Mouse (Mus musculus) midbrain, postnatal 0 days (tissue): ENCODE measurements around the gene Hist1h1t. TPM values are rescaled to one million over a fixed set of nuclear protein-coding genes. Genes with fewer than 3 reads are reported as not detected.

Experiments
- ATAC-seq: fragments of 200-750 bp; cut with Nextera tagmentation; 2 replicates; pipeline ENCODE4 v1.8.0; 2017; ENCODE audit warnings: moderate number of reproducible peaks, mild to moderate bottlenecking, moderate TSS enrichment, moderate library complexity; ENCODE audit not compliant: low FRiP score
- DNase-seq: peaks from one replicate; pipeline ENCODE4 v3.0.0-alpha.2; 2015; ENCODE audit warnings: low spot score
- H3K27ac ChIP-seq: fragments of 300-500 bp; sonication (generic); 2 replicates; pipeline ENCODE4 v1.5.1; 2014; ENCODE audit warnings: low read depth, mild to moderate bottlenecking, low read length, mixed read lengths
- H3K27me3 ChIP-seq: fragments of 300-500 bp; sonication (generic); 2 replicates; pipeline ENCODE4 v1.6.1; 2014; ENCODE audit warnings: low read length, control low read depth, mixed read lengths; ENCODE audit not compliant: insufficient read depth
- H3K36me3 ChIP-seq: fragments of 300-500 bp; sonication (generic); 2 replicates; pipeline ENCODE4 v1.6.1; 2014; ENCODE audit warnings: low read length, control low read depth, mixed read lengths; ENCODE audit not compliant: insufficient read depth
- H3K4me1 ChIP-seq: fragments of 300-500 bp; sonication (generic); 2 replicates; pipeline ENCODE4 v1.6.1; 2014; ENCODE audit warnings: mild to moderate bottlenecking, control low read depth, antibody characterized with exemption, low read length, mixed read lengths; ENCODE audit not compliant: insufficient read depth
- H3K4me2 ChIP-seq: fragments of 300-500 bp; sonication (generic); 2 replicates; pipeline ENCODE4 v1.6.1; 2014; ENCODE audit warnings: low read depth, mild to moderate bottlenecking, low read length, mixed read lengths; ENCODE audit not compliant: poor library complexity, severe bottlenecking
- H3K4me3 ChIP-seq: fragments of 300-500 bp; sonication (generic); 2 replicates; pipeline ENCODE4 v1.5.1; 2014; ENCODE audit warnings: low read depth, mild to moderate bottlenecking, low read length, moderate library complexity
- H3K9ac ChIP-seq: fragments of 300-500 bp; sonication (generic); replicated peaks from 2 replicates; pipeline ENCODE4 v1.6.1; 2014; ENCODE audit warnings: mild to moderate bottlenecking, low read length, moderate library complexity, mixed read lengths; ENCODE audit not compliant: poor library complexity, severe bottlenecking
- H3K9me3 ChIP-seq: fragments of 300-500 bp; sonication (generic); 2 replicates; pipeline ENCODE4 v1.6.1; 2016; ENCODE audit warnings: low read length, control low read depth
- CTCF ChIP-seq: IDR thresholded peaks from 2 replicates; pipeline ENCODE4 v1.5.1; 2016; ENCODE audit warnings: antibody characterized with exemption, mild to moderate bottlenecking
- WGBS: fragments of 180-500 bp; shearing (Covaris S2); extraction: QIAGEN DNeasy Blood & Tissue Kit; methylation state at CpG from one replicate; pipeline ENCODE4 v1.1.7; 2014; 5-methylcytosine and 5-hydroxymethylcytosine counted together
- polyA plus RNA-seq: library from polyadenylated mRNA; unstranded; fragments of >200 nt; fragmentation: Nextera tagmentation; extraction: Ambion mirVana; gene quantifications from 2 replicates; pipeline ENCODE4 v1.2.1, GENCODE M21; 2015
- total RNA-seq: library from RNA; depleted of rRNA; stranded (reverse); fragments of >200 nt; gene quantifications from 2 replicates; pipeline ENCODE4 v1.2.3, GENCODE M21; 2014

Hist1h1t gene
- total and polyA plus RNA-seq, 2 experiments from 2014 or later: 0.93 TPM; not detected in 1

DNA sequence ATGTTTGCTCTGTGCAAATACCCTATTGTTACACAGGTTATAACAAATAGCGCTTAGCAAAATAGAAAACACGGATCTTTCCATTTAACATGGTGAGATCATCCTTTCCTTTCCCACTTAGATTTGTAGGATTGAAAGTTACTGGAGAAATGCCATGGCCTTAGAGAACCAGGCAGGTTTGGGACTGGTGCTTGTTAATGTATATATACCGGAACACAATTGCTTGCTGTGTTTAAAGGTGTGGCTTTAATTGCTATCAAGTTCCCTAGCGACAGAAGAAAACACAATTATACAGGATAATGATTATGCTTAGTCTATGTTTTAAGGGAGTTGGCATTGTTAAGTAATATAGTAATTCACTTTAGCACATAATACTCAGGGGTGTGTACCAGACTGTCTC lies 8.4 kb upstream of the Hist1h1t start:
- DNase-seq: no peak
- no peak for TF ChIP-seq CTCF

DNA sequence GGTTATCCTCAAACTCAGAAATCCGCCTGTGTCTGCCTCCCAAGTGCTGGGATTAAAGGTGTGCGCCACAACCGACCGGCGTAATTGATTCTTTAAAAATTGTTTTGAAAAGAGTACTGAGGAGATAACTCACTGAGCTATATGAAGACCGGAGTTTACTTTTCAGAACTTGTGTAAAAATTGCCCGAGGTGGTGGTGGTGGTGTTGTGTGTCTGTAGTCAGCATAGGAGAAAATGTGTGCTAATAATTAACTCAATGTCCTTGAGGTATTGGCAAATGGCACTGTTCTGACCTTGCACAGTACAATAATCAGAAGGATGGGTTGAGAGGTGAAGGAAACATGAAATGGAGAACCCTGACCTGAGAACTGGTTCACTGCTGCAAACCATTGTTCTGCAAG lies 7.7 kb upstream of the Hist1h1t start:
- Histone ChIP-seq H3K27ac (no peak overlapping the region), H3K27me3 (no peaks in the 10 kb centered on the region), H3K36me3 (no peaks in the 10 kb centered on the region), H3K4me1 (peaks cover 8% of the 10 kb centered on the region; the same call in 1 of the 2 replicates), H3K9me3 (no peaks in the 10 kb centered on the region), H3K4me3 (no peak overlapping the region), H3K4me2 (no peak overlapping the region), H3K9ac (no peak overlapping the region)
- ATAC-seq (no peak), DNase-seq (no peak)
- WGBS: 93% methylated on average over 7 of the region's 7 CpGs
- TF ChIP-seq CTCF: no peak

More for the DNA sequence above, 8.4 kb upstream of the Hist1h1t start:
- H3K27me3 ChIP-seq: no peaks in the 10 kb centered on the region
- H3K4me3 ChIP-seq: no peak overlapping the region
- H3K4me1 ChIP-seq: peaks cover 10% of the 10 kb centered on the region; the same call in 1 of the 2 replicates
- WGBS: 89% methylated on average over 4 of the region's 4 CpGs
- H3K4me2 ChIP-seq: no peak overlapping the region
- H3K9me3 ChIP-seq: no peaks in the 10 kb centered on the region
- H3K9ac ChIP-seq: no peak overlapping the region
- ATAC-seq: no peak
- H3K36me3 ChIP-seq: no peaks in the 10 kb centered on the region
- H3K27ac ChIP-seq: no peak overlapping the region

DNA sequence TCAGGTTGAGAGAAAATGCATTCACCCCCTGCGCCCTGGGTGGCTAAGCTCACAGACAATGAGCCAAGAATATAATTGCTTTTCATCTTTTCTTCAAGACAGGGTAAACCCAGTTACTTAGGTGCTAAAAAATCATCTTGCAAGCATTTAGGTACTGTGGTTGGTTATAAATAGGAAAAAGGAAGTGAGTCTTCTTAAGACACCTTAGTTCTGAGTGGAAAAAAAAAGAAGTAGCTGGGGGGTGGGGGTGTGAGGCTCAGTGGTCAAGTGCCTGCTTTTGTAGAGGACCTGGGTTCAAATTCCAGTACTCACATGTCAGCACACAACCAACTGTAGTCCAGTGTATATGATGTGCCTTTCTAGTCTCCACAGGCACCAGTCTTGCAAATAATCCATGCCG lies 6.7 kb upstream of the Hist1h1t start:
- H3K4me2 ChIP-seq: no peak overlapping the region
- no peak for TF ChIP-seq CTCF
- WGBS: 96% methylated on average over 2 of the region's 2 CpGs

DNA sequence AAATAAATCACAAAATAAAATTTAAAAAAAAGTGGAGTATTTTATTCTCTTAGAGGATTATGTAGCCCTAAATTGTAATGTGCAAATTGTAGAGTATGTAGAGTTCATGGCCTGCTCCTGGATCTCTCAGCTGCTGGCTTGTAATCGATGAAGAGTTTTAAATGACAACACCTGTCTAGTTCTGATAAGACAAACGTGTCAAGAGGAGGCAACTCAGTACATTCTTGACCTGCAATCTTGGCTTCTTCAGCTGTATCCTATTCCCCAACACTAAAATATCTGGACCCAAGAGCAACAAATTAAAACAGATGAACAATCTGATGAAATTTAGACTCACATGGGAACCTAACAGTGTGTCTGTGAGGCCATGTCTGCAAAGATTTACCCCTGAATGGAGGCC lies 6.2 kb upstream of the Hist1h1t start:
- DNase-seq (no peak), ATAC-seq (no peak)
- no peaks in the 10 kb centered on the region for H3K36me3 ChIP-seq
- no peaks in the 10 kb centered on the region for H3K27me3 ChIP-seq
- no peaks in the 10 kb centered on the region for H3K9me3 ChIP-seq
- 86% methylated on average over 2 of the region's 2 CpGs for WGBS
- no peak overlapping the region for H3K9ac ChIP-seq
- H3K4me1 ChIP-seq: peaks cover 5% of the 10 kb centered on the region; the same call in 1 of the 2 replicates
- no peak for TF ChIP-seq CTCF
- no peak overlapping the region for H3K27ac ChIP-seq
- H3K4me3 ChIP-seq: no peak overlapping the region
- no peak overlapping the region for H3K4me2 ChIP-seq

More for the DNA sequence above, 6.7 kb upstream of the Hist1h1t start:
- no peaks in the 10 kb centered on the region for H3K9me3 ChIP-seq
- H3K9ac ChIP-seq: no peak overlapping the region
- peaks cover 5% of the 10 kb centered on the region; the same call in 1 of the 2 replicates for H3K4me1 ChIP-seq
- H3K4me3 ChIP-seq: no peak overlapping the region
- H3K36me3 ChIP-seq: no peaks in the 10 kb centered on the region
- ATAC-seq: no peak
- DNase-seq: no peak
- no peaks in the 10 kb centered on the region for H3K27me3 ChIP-seq
- H3K27ac ChIP-seq: no peak overlapping the region

DNA sequence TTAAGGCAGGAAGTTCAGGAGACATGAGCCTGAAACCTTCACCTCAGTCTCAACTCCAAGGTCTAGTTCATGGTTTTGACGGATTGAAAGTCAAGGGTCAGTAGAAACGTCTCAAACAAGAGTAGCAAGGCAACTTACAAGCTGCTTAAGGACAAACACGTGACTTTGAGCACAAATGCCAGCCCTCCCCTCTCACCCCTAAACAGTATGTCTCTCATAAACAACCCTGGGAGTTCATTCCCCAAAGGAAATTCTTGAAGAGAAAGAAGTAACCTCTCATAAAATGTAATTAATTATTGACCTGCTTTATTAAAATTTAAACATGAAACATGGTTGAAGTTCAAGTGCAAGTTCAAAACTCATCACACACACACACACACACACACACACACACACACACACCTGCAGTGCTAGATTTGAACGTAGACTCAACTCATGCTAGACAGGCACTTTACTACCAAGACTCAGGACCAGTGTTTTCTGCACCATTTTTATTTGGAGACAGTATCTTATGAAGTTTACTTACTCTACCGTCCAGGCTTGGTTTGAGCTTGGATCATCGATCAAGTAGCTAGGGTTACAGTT lies 1.7 kb upstream of the Hist1h1t start:
- no peak for ATAC-seq
- DNase-seq: no peak
- no peak overlapping the region for H3K4me2 ChIP-seq
- TF ChIP-seq CTCF: no peak
- no peak overlapping the region for H3K27ac ChIP-seq
- WGBS: 83% methylated on average over 6 of the region's 6 CpGs
- H3K9me3 ChIP-seq: no peaks in the 10 kb centered on the region
- H3K27me3 ChIP-seq: no peaks in the 10 kb centered on the region
- H3K4me3 ChIP-seq: no peak overlapping the region
- H3K4me1 ChIP-seq: no peaks in the 10 kb centered on the region
- H3K36me3 ChIP-seq: no peaks in the 10 kb centered on the region
- no peak overlapping the region for H3K9ac ChIP-seq

DNA sequence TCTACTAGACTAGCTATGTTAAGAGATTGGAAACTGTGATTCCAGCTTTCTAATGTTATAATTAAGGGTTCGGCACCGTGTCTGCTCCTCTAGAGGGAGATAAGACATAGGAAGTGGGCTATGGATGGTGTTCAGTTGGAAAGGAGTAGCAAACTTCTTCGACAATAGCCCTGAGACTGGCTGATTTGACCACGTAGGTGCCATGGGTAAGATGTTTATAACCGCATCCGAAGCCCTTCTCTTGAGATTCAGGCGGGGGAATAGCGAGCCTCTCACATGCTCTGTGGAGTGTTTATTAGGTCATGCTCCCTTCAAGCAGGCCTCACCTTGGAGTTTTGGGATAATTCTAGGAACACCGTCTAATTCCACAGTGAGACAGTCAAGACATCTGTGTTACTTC lies 658 bp upstream of the Hist1h1t start:
- ATAC-seq (no peak), DNase-seq (no peak)
- 96% methylated on average over 9 of the region's 9 CpGs for WGBS
- Histone ChIP-seq H3K4me3 (no peak overlapping the region), H3K9me3 (no peaks in the 10 kb centered on the region), H3K36me3 (no peaks in the 10 kb centered on the region), H3K27me3 (no peaks in the 10 kb centered on the region), H3K27ac (no peak overlapping the region), H3K4me1 (no peaks in the 10 kb centered on the region), H3K4me2 (no peak overlapping the region), H3K9ac (no peak overlapping the region)
- no peak for TF ChIP-seq CTCF
